Mouse (Mus musculus): Measurements from ENCODE around the gene Glod4. TPM values are rescaled to one million over a fixed set of nuclear protein-coding genes. Genes with fewer than 3 reads are reported as not detected.

The Glod4 gene
- polyA plus RNA-seq, 1 experiment = 11.9 TPM

GRCm38 (mm10) chr11:76183745-76184144, 59.8 kb downstream of the Glod4 start:
- TF ChIP-seq POLR2A (IDR thresholded peaks at IDR 0.05; ENCODE audit: borderline replicate concordance, extremely low read depth, low read depth, low read length) (no peak), CTCF (IDR thresholded peaks at IDR 0.05; ENCODE audit: insufficient read depth, low read length) (no peak)
- no peak for DNase-seq
- 50% methylated on average over 4 of the region's 4 CpGs for WGBS

GRCm38 (mm10) chr11:76180146-76180540, 63.4 kb downstream of the Glod4 start:
- 9% methylated on average over 7 of the region's 7 CpGs for whole genome bisulfite sequencing
- peaks cover 6% of the 10 kb centered on the region; the same call in 1 of the 2 replicates for H3K4me1 ChIP-seq (ENCODE audit: control insufficient read depth, insufficient read depth, low read length)
- H3K4me3 ChIP-seq (replicated peaks; ENCODE audit: extremely low read depth, low read depth, low read length) = peak overlapping the region; percentile 75
- TF ChIP-seq POLR2A (IDR thresholded peaks at IDR 0.05; ENCODE audit: borderline replicate concordance, extremely low read depth, low read depth, low read length) = no peak
- no peak for TF ChIP-seq CTCF (IDR thresholded peaks at IDR 0.05; ENCODE audit: insufficient read depth, low read length)
- no peak for DNase-seq

More at GRCm38 (mm10) chr11:76183745-76184144, 59.8 kb downstream of the Glod4 start:
- Histone ChIP-seq H3K4me1 (ENCODE audit: control insufficient read depth, insufficient read depth, low read length) (0 out of 2 replicates have a peak, but pooled peaks cover 3% of the 10 kb centered on the region), H3K4me3 (replicated peaks; ENCODE audit: extremely low read depth, low read depth, low read length) (no peak overlapping the region)

- peak; percentile 90 for DNase-seq
- WGBS = under 1% methylated on average over 37 of the region's 37 CpGs
- H3K4me1 ChIP-seq (ENCODE audit: control insufficient read depth, insufficient read depth, low read length) = peaks cover 6% of the 10 kb centered on the region; the same call in 1 of the 2 replicates
Measured at GRCm38 (mm10) chr11:76179495-76180145, 63.9 kb downstream of the Glod4 start, which contains the start of the genes Vps53 and Fam57a. Vps53 (minus strand) TSS chr11:76179647. Fam57a (plus strand) TSS chr11:76179671.

GRCm38 (mm10) chr11:76178726-76179494, 64.6 kb downstream of the Glod4 start:
- peaks cover 6% of the 10 kb centered on the region; the same call in 1 of the 2 replicates for H3K4me1 ChIP-seq (ENCODE audit: control insufficient read depth, insufficient read depth, low read length)
- no peak for DNase-seq
- H3K4me3 ChIP-seq (replicated peaks; ENCODE audit: extremely low read depth, low read depth, low read length) = peak overlapping the region; percentile 75
- WGBS = under 1% methylated on average over 28 of the region's 28 CpGs
- TF ChIP-seq CTCF (IDR thresholded peaks at IDR 0.05; ENCODE audit: insufficient read depth, low read length) (no peak), POLR2A (IDR thresholded peaks at IDR 0.05; ENCODE audit: borderline replicate concordance, extremely low read depth, low read depth, low read length) (no peak)

More at GRCm38 (mm10) chr11:76179495-76180145, 63.9 kb downstream of the Glod4 start, which contains the start of the genes Vps53 and Fam57a:
- H3K4me3 ChIP-seq (replicated peaks; ENCODE audit: extremely low read depth, low read depth, low read length) = peak within 1 kb of the TSS; percentile 75
- peak; percentile 68; the same call in 1 of the 2 replicates for TF ChIP-seq POLR2A (IDR thresholded peaks at IDR 0.05; ENCODE audit: borderline replicate concordance, extremely low read depth, low read depth, low read length)
- TF ChIP-seq CTCF (IDR thresholded peaks at IDR 0.05; ENCODE audit: insufficient read depth, low read length) = no peak

GRCm38 (mm10) chr11:76170207-76170606, 73.3 kb downstream of the Glod4 start:
- no peak for TF ChIP-seq CTCF (IDR thresholded peaks at IDR 0.05; ENCODE audit: insufficient read depth, low read length)
- no peak for TF ChIP-seq POLR2A (IDR thresholded peaks at IDR 0.05; ENCODE audit: borderline replicate concordance, extremely low read depth, low read depth, low read length)
- no peak overlapping the region for H3K4me3 ChIP-seq (replicated peaks; ENCODE audit: extremely low read depth, low read depth, low read length)

GRCm38 (mm10) chr11:76168976-76169375, 74.5 kb downstream of the Glod4 start:
- TF ChIP-seq POLR2A (IDR thresholded peaks at IDR 0.05; ENCODE audit: borderline replicate concordance, extremely low read depth, low read depth, low read length) (no peak), CTCF (IDR thresholded peaks at IDR 0.05; ENCODE audit: insufficient read depth, low read length) (no peak)
- DNase-seq = no peak
- WGBS = 84% methylated on average over 3 of the region's 3 CpGs
- H3K4me3 ChIP-seq (replicated peaks; ENCODE audit: extremely low read depth, low read depth, low read length) = no peak overlapping the region
- H3K4me1 ChIP-seq (ENCODE audit: control insufficient read depth, insufficient read depth, low read length) = no peaks in the 10 kb centered on the region

More at GRCm38 (mm10) chr11:76170207-76170606, 73.3 kb downstream of the Glod4 start:
- WGBS = 79% methylated on average over 5 of the region's 5 CpGs
- DNase-seq = no peak
- no peaks in the 10 kb centered on the region for H3K4me1 ChIP-seq (ENCODE audit: control insufficient read depth, insufficient read depth, low read length)

GRCm38 (mm10) chr11:76167079-76167765, 76.3 kb downstream of the Glod4 start:
- TF ChIP-seq CTCF (IDR thresholded peaks at IDR 0.05; ENCODE audit: insufficient read depth, low read length) (peak; percentile 56; the same call in 1 of the 2 replicates), POLR2A (IDR thresholded peaks at IDR 0.05; ENCODE audit: borderline replicate concordance, extremely low read depth, low read depth, low read length) (no peak)

GRCm38 (mm10) chr11:76166657-76167056, 76.9 kb downstream of the Glod4 start:
- 69% methylated on average over 4 of the region's 4 CpGs for WGBS
- DNase-seq = no peak
- no peak overlapping the region for H3K4me3 ChIP-seq (replicated peaks; ENCODE audit: extremely low read depth, low read depth, low read length)
- H3K4me1 ChIP-seq (ENCODE audit: control insufficient read depth, insufficient read depth, low read length) = no peaks in the 10 kb centered on the region
- TF ChIP-seq CTCF (IDR thresholded peaks at IDR 0.05; ENCODE audit: insufficient read depth, low read length) (no peak), POLR2A (IDR thresholded peaks at IDR 0.05; ENCODE audit: borderline replicate concordance, extremely low read depth, low read depth, low read length) (no peak)

More at GRCm38 (mm10) chr11:76167079-76167765, 76.3 kb downstream of the Glod4 start:
- Histone ChIP-seq H3K4me1 (ENCODE audit: control insufficient read depth, insufficient read depth, low read length) (no peaks in the 10 kb centered on the region), H3K4me3 (replicated peaks; ENCODE audit: extremely low read depth, low read depth, low read length) (no peak overlapping the region)
- 14% methylated on average over 5 of the region's 5 CpGs for WGBS
- peak; percentile 68 for DNase-seq

GRCm38 (mm10) chr11:76160251-76160650, 83.3 kb downstream of the Glod4 start:
- no peak overlapping the region for H3K4me3 ChIP-seq (replicated peaks; ENCODE audit: extremely low read depth, low read depth, low read length)
- no peak for DNase-seq
- TF ChIP-seq CTCF (IDR thresholded peaks at IDR 0.05; ENCODE audit: insufficient read depth, low read length) (no peak), POLR2A (IDR thresholded peaks at IDR 0.05; ENCODE audit: borderline replicate concordance, extremely low read depth, low read depth, low read length) (no peak)
- 44% methylated on average over 6 of the region's 6 CpGs for WGBS
- H3K4me1 ChIP-seq (ENCODE audit: control insufficient read depth, insufficient read depth, low read length) = no peaks in the 10 kb centered on the region

Measured in lung, adult 2 months (tissue).